Mouse (Mus musculus) liver, embryonic 11.5 days (tissue): Measurements from ENCODE around the gene Gm37240. TPM values are rescaled to one million over a fixed set of nuclear protein-coding genes. Genes with fewer than 3 reads are reported as not detected.

Experiments
- ATAC-seq: fragments of 200-750 bp; cut with Nextera tagmentation; replicated peaks from 2 replicates; pipeline ENCODE4 v1.8.0; 2017; ENCODE audit warnings: moderate number of reproducible peaks, mild to moderate bottlenecking, moderate TSS enrichment, moderate library complexity; ENCODE audit not compliant: low FRiP score
- DNase-seq: peaks from one replicate; pipeline ENCODE4 v3.0.0-alpha.2; 2017; ENCODE audit warnings: low spot score
- H3K27ac ChIP-seq: fragments of 300-500 bp; sonication (generic); 2 replicates; pipeline ENCODE4 v1.5.1; 2014; ENCODE audit warnings: mild to moderate bottlenecking, low read depth, low read length, control low read depth
- H3K27me3 ChIP-seq: fragments of 300-500 bp; sonication (generic); replicated peaks from 2 replicates; pipeline ENCODE4 v1.6.1; 2014; ENCODE audit warnings: low read length, mixed read lengths; ENCODE audit not compliant: control insufficient read depth, insufficient read depth
- H3K36me3 ChIP-seq: fragments of 300-500 bp; sonication (generic); 2 replicates; pipeline ENCODE4 v1.6.1; 2014; ENCODE audit warnings: mild to moderate bottlenecking, low read length, moderate library complexity, mixed read lengths; ENCODE audit not compliant: control insufficient read depth, insufficient read depth
- H3K4me1 ChIP-seq: fragments of 300-500 bp; sonication (generic); replicated peaks from 2 replicates; pipeline ENCODE4 v1.6.1; 2014; ENCODE audit warnings: low read length, mixed read lengths; ENCODE audit not compliant: control insufficient read depth, insufficient read depth
- H3K4me2 ChIP-seq: fragments of 300-500 bp; sonication (generic); 2 replicates; pipeline ENCODE4 v1.6.1; 2014; ENCODE audit warnings: mild to moderate bottlenecking, control low read depth, moderate library complexity
- H3K4me3 ChIP-seq: fragments of 300-500 bp; sonication (generic); 2 replicates; pipeline ENCODE4 v1.5.1; 2014; ENCODE audit warnings: low read depth, low read length, control low read depth
- H3K9ac ChIP-seq: fragments of 300-500 bp; sonication (generic); 2 replicates; pipeline ENCODE4 v1.6.1; 2014; ENCODE audit warnings: low read depth, low read length, control low read depth
- H3K9me3 ChIP-seq: fragments of 300-500 bp; sonication (generic); 2 replicates; pipeline ENCODE4 v1.6.1; 2016; ENCODE audit warnings: low read length, inconsistent platforms, mixed read lengths; ENCODE audit not compliant: control insufficient read depth
- WGBS: fragments of 180-500 bp; shearing (Covaris S2); extraction: QIAGEN DNeasy Blood & Tissue Kit; methylation state at CpG from one replicate; pipeline ENCODE4 v1.1.7; 2014; 5-methylcytosine and 5-hydroxymethylcytosine counted together
- polyA plus RNA-seq: library from polyadenylated mRNA; unstranded; fragments of >200 nt; fragmentation: Nextera tagmentation; extraction: Ambion mirVana; gene quantifications from 2 replicates; pipeline ENCODE4 v1.2.1, GENCODE M21; 2014

Gene Gm37240
- polyA plus RNA-seq, 1 experiment from 2014 or later, result 1.6 TPM

- ATAC-seq (no peak), DNase-seq (no peak)
- no peaks in the 10 kb centered on the region for H3K4me1 ChIP-seq
- no peaks in the 10 kb centered on the region for H3K27me3 ChIP-seq
- no peaks in the 10 kb centered on the region for H3K9me3 ChIP-seq
- H3K9ac ChIP-seq, result no peak overlapping the region
- WGBS, result 81% methylated on average over 4 of the region's 4 CpGs
- H3K27ac ChIP-seq, result no peak overlapping the region
- H3K36me3 ChIP-seq, result no peaks in the 10 kb centered on the region
- H3K4me3 ChIP-seq, result no peak overlapping the region
- H3K4me2 ChIP-seq, result no peak overlapping the region
Measured at GRCm38 (mm10) chr3:84638858-84639257, 1248.5 kb downstream of the Gm37240 start.

- Histone ChIP-seq H3K4me3 (no peak overlapping the region), H3K9ac (no peak overlapping the region), H3K4me2 (no peak overlapping the region), H3K9me3 (no peaks in the 10 kb centered on the region), H3K4me1 (no peaks in the 10 kb centered on the region), H3K27ac (no peak overlapping the region), H3K36me3 (no peaks in the 10 kb centered on the region), H3K27me3 (no peaks in the 10 kb centered on the region)
- DNase-seq, result no peak
- no peak; the same call in 1 of the 2 replicates for ATAC-seq
- 55% methylated on average over 12 of the region's 12 CpGs for WGBS
Measured at GRCm38 (mm10) chr3:84637890-84638578, 1249.3 kb downstream of the Gm37240 start.

GRCm38 (mm10) chr3:84637095-84637494, 1250.2 kb downstream of the Gm37240 start:
- H3K27me3 ChIP-seq, result no peaks in the 10 kb centered on the region
- H3K9ac ChIP-seq, result no peak overlapping the region
- whole genome bisulfite sequencing, result 78% methylated on average over 6 of the region's 6 CpGs
- no peak overlapping the region for H3K4me3 ChIP-seq
- H3K27ac ChIP-seq, result no peak overlapping the region
- H3K36me3 ChIP-seq, result no peaks in the 10 kb centered on the region
- no peaks in the 10 kb centered on the region for H3K9me3 ChIP-seq
- ATAC-seq (no peak), DNase-seq (no peak)
- H3K4me2 ChIP-seq, result no peak overlapping the region
- H3K4me1 ChIP-seq, result no peaks in the 10 kb centered on the region

GRCm38 (mm10) chr3:84631586-84631985, 1255.7 kb downstream of the Gm37240 start:
- no peak overlapping the region for H3K27ac ChIP-seq
- no peaks in the 10 kb centered on the region for H3K36me3 ChIP-seq
- H3K9me3 ChIP-seq, result no peaks in the 10 kb centered on the region
- H3K4me1 ChIP-seq, result no peaks in the 10 kb centered on the region
- DNase-seq (no peak), ATAC-seq (no peak)
- H3K27me3 ChIP-seq, result no peaks in the 10 kb centered on the region
- no peak overlapping the region for H3K4me2 ChIP-seq
- 95% methylated on average over 9 of the region's 9 CpGs for WGBS
- no peak overlapping the region for H3K4me3 ChIP-seq
- H3K9ac ChIP-seq, result no peak overlapping the region

GRCm38 (mm10) chr3:84622026-84622425, 1265.3 kb downstream of the Gm37240 start:
- Histone ChIP-seq H3K4me2 (no peak overlapping the region), H3K4me3 (no peak overlapping the region), H3K4me1 (no peaks in the 10 kb centered on the region), H3K9me3 (no peaks in the 10 kb centered on the region), H3K36me3 (no peaks in the 10 kb centered on the region), H3K27me3 (0 out of 2 replicates have a peak, but pooled peaks cover 2% of the 10 kb centered on the region), H3K27ac (no peak overlapping the region), H3K9ac (no peak overlapping the region)
- no peak for ATAC-seq
- no peak for DNase-seq
- 32% methylated on average over 3 of the region's 3 CpGs for WGBS

GRCm38 (mm10) chr3:84619725-84620124, 1267.6 kb downstream of the Gm37240 start:
- ATAC-seq, result no peak
- 0 out of 2 replicates have a peak, but pooled peaks cover 2% of the 10 kb centered on the region for H3K27me3 ChIP-seq
- H3K4me3 ChIP-seq, result no peak overlapping the region
- no peak overlapping the region for H3K27ac ChIP-seq
- H3K9ac ChIP-seq, result no peak overlapping the region
- no peaks in the 10 kb centered on the region for H3K4me1 ChIP-seq
- no peak overlapping the region for H3K4me2 ChIP-seq
- H3K9me3 ChIP-seq, result no peaks in the 10 kb centered on the region
- no peak for DNase-seq
- 93% methylated on average over 6 of the region's 6 CpGs for WGBS
- H3K36me3 ChIP-seq, result no peaks in the 10 kb centered on the region

- WGBS, result 87% methylated on average over 7 of the region's 7 CpGs
- Histone ChIP-seq H3K27me3 (0 out of 2 replicates have a peak, but pooled peaks cover 2% of the 10 kb centered on the region), H3K4me2 (no peak overlapping the region), H3K9ac (no peak overlapping the region), H3K4me3 (no peak overlapping the region), H3K36me3 (no peaks in the 10 kb centered on the region), H3K9me3 (no peaks in the 10 kb centered on the region), H3K4me1 (no peaks in the 10 kb centered on the region), H3K27ac (no peak overlapping the region)
- no peak for DNase-seq
- ATAC-seq, result no peak
Measured at GRCm38 (mm10) chr3:84619056-84619455, 1268.3 kb downstream of the Gm37240 start.

- no peak overlapping the region for H3K9ac ChIP-seq
- H3K27me3 ChIP-seq, result no peaks in the 10 kb centered on the region
- 79% methylated on average over 2 of the region's 2 CpGs for WGBS
- H3K4me2 ChIP-seq, result no peak overlapping the region
- H3K27ac ChIP-seq, result no peak overlapping the region
- no peaks in the 10 kb centered on the region for H3K9me3 ChIP-seq
- ATAC-seq (no peak), DNase-seq (no peak)
- H3K4me3 ChIP-seq, result no peak overlapping the region
- no peaks in the 10 kb centered on the region for H3K36me3 ChIP-seq
- H3K4me1 ChIP-seq, result no peaks in the 10 kb centered on the region
Measured at GRCm38 (mm10) chr3:84618627-84619026, 1268.7 kb downstream of the Gm37240 start.

- H3K9ac ChIP-seq, result no peak overlapping the region
- no peak overlapping the region for H3K4me2 ChIP-seq
- ATAC-seq (no peak), DNase-seq (no peak)
- no peaks in the 10 kb centered on the region for H3K27me3 ChIP-seq
- WGBS, result 48% methylated on average over 7 of the region's 7 CpGs
- no peaks in the 10 kb centered on the region for H3K9me3 ChIP-seq
- H3K27ac ChIP-seq, result no peak overlapping the region
- no peaks in the 10 kb centered on the region for H3K36me3 ChIP-seq
- no peaks in the 10 kb centered on the region for H3K4me1 ChIP-seq
- no peak overlapping the region for H3K4me3 ChIP-seq
Measured at GRCm38 (mm10) chr3:84615856-84616225, 1271.5 kb downstream of the Gm37240 start.
